Mouse (Mus musculus) heart, embryonic 16.5 days (tissue): ENCODE measurements at regions not wholly inside any gene's neighbourhood (a gene's known extent, or its start where the extent isn't known, plus 50 kb on each side); places are given as distances from the start of the nearest gene placed in this dataset.

Source experiments
- ATAC-seq: fragments of 200-750 bp; cut with Nextera tagmentation; replicated peaks from 2 replicates; pipeline ENCODE4 v1.8.0; 2017; ENCODE audit warnings: moderate number of reproducible peaks; ENCODE audit not compliant: insufficient read depth, low FRiP score; ENCODE audit errors: extremely low read depth
- H3K27ac ChIP-seq: fragments of 300-500 bp; sonication (generic); 2 replicates; pipeline ENCODE4 v1.5.1; 2014; ENCODE audit warnings: mild to moderate bottlenecking, low read length, control low read depth, moderate library complexity
- H3K27me3 ChIP-seq: fragments of 300-500 bp; sonication (generic); 2 replicates; pipeline ENCODE4 v1.6.1; 2014; ENCODE audit warnings: low read length, mixed read lengths; ENCODE audit not compliant: control insufficient read depth, insufficient read depth
- H3K36me3 ChIP-seq: fragments of 300-500 bp; sonication (generic); 2 replicates; pipeline ENCODE4 v1.6.1; 2014; ENCODE audit not compliant: control insufficient read depth, insufficient read depth
- H3K4me1 ChIP-seq: fragments of 300-500 bp; sonication (generic); 2 replicates; pipeline ENCODE4 v1.6.1; 2014; ENCODE audit warnings: low read length, mixed read lengths; ENCODE audit not compliant: control insufficient read depth, insufficient read depth
- H3K4me2 ChIP-seq: fragments of 300-500 bp; sonication (generic); 2 replicates; pipeline ENCODE4 v1.6.1; 2014; ENCODE audit warnings: low read depth, mild to moderate bottlenecking, control low read depth, low read length
- H3K4me3 ChIP-seq: fragments of 300-500 bp; sonication (generic); 2 replicates; pipeline ENCODE4 v1.5.1; 2014; ENCODE audit warnings: mild to moderate bottlenecking, control low read depth, low read length
- H3K9ac ChIP-seq: fragments of 300-500 bp; sonication (generic); 2 replicates; pipeline ENCODE4 v1.6.1; 2014; ENCODE audit warnings: low read length, control low read depth
- H3K9me3 ChIP-seq: fragments of 300-500 bp; sonication (generic); replicated peaks from 2 replicates; pipeline ENCODE4 v1.6.1; 2016; ENCODE audit warnings: low read length; ENCODE audit not compliant: control insufficient read depth
- WGBS: fragments of 180-500 bp; shearing (Covaris S2); extraction: QIAGEN DNeasy Blood & Tissue Kit; methylation state at CpG from one replicate; pipeline ENCODE4 v1.1.7; 2014; 5-methylcytosine and 5-hydroxymethylcytosine counted together

- no peaks in the 10 kb centered on the region for H3K27me3 ChIP-seq
- ATAC-seq: no peak
- no peak overlapping the region for H3K4me2 ChIP-seq
- H3K4me3 ChIP-seq: no peak overlapping the region
- no peak overlapping the region for H3K27ac ChIP-seq
- H3K4me1 ChIP-seq: peaks cover 9% of the 10 kb centered on the region
- H3K36me3 ChIP-seq: no peaks in the 10 kb centered on the region
- no peaks in the 10 kb centered on the region for H3K9me3 ChIP-seq
- H3K9ac ChIP-seq: no peak overlapping the region
- 66% methylated on average over 6 of the region's 6 CpGs for WGBS
Observed at GRCm38 (mm10) chr15:62087755-62088154, 1164.9 kb upstream of the A1bg start.

DNA sequence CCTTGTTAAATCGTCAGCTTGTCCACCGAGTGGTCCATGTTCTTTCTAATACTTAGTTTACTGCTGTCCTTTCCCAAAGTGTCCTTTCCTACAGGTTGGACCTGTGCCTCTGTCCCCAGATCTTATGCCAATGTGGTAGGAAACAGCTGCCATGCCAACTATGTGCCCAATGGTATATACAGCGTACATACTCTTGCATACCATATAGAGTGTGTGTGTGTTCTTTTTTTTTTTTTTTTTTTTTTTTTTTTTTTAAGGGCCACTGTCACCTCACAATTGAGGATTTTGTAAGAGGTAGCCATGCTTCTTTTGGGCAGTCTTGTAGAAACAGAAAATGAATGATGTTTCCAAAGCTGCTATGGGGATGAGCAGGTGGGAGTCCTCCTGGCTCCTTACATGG, 1163.2 kb upstream of the A1bg start:
- ATAC-seq: no peak
- Histone ChIP-seq H3K4me1 (no peaks in the 10 kb centered on the region), H3K36me3 (no peaks in the 10 kb centered on the region), H3K4me2 (no peak overlapping the region), H3K9me3 (no peaks in the 10 kb centered on the region), H3K9ac (no peak overlapping the region), H3K27me3 (no peaks in the 10 kb centered on the region), H3K27ac (no peak overlapping the region), H3K4me3 (no peak overlapping the region)
- 92% methylated on average over 3 of the region's 3 CpGs for WGBS

DNA sequence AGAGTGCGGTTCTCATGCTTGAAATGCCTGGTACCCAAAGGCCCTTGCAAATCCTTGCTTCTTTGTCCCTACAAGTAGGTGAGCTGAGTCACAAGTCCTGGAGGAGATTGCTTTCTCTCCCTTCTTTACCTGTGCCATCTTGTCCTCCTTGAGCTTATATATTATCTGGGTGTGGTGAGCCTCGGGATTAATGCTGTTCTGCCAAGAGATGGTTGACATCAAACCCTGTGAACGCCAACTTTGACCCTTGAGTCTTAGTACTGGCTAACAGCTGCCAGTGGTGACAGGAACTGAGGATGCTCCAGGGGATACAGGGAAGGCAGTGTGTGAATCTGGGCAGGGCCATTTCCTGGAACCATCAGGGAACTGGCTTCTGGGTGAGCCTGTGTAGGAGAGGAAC, 1160.5 kb upstream of the A1bg start:
- H3K9ac ChIP-seq: no peak overlapping the region
- no peak for ATAC-seq
- H3K27ac ChIP-seq: no peak overlapping the region
- H3K27me3 ChIP-seq: no peaks in the 10 kb centered on the region
- no peak overlapping the region for H3K4me2 ChIP-seq
- no peaks in the 10 kb centered on the region for H3K9me3 ChIP-seq
- WGBS: 76% methylated on average over 3 of the region's 3 CpGs
- H3K4me1 ChIP-seq: peaks cover 7% of the 10 kb centered on the region
- no peak overlapping the region for H3K4me3 ChIP-seq
- H3K36me3 ChIP-seq: no peaks in the 10 kb centered on the region

GRCm38 (mm10) chr15:62082539-62082938, 1159.7 kb upstream of the A1bg start:
- Histone ChIP-seq H3K36me3 (no peaks in the 10 kb centered on the region), H3K4me1 (peaks cover 7% of the 10 kb centered on the region), H3K4me3 (no peak overlapping the region), H3K27me3 (no peaks in the 10 kb centered on the region), H3K9ac (no peak overlapping the region), H3K4me2 (no peak overlapping the region), H3K27ac (no peak overlapping the region), H3K9me3 (no peaks in the 10 kb centered on the region)
- 89% methylated on average over 2 of the region's 2 CpGs for WGBS
- ATAC-seq: no peak

GRCm38 (mm10) chr15:62079155-62080109, 1156.6 kb upstream of the A1bg start:
- H3K36me3 ChIP-seq: no peaks in the 10 kb centered on the region
- peak; percentile 67; the same call in 1 of the 2 replicates for ATAC-seq
- 60% methylated on average over 9 of the region's 9 CpGs for WGBS

DNA sequence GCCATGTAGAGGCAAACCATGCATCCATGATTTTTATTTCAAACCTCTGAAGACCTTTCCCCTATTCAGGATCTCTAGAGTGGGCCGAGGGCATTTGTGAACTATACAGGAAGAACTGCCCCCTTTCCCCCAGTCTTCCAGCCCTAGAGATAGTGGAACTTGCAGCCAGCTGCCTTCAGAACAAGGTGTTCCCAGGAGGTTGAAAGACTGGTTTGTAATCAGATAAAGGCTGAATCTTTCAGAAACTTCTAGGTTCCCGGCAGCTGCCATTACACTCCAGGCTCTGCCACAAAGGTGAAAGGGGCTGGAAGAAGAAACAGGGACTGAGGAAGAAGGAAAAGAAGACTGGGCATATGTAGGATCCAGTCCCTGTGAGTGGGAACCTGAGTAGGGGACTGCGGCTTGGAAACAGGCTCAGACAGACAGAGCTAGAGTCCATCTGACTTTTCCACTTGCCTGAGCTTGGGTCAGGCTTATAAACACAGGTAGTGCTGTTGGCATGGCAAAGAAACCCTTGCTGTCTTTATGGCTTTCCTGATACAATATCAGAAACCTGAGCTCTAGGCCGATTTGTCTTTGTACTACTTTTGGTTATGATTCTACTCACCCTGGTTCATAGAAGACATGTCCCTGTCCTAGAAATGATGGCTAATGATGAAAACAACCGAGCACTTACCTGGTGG, 1153.9 kb upstream of the A1bg start:
- Histone ChIP-seq H3K4me3 (no peak overlapping the region), H3K9ac (no peak overlapping the region), H3K27me3 (no peaks in the 10 kb centered on the region), H3K9me3 (no peaks in the 10 kb centered on the region), H3K4me2 (no peak overlapping the region), H3K4me1 (peaks cover 7% of the 10 kb centered on the region), H3K36me3 (no peaks in the 10 kb centered on the region), H3K27ac (no peak overlapping the region)
- no peak for ATAC-seq
- 74% methylated on average over 5 of the region's 5 CpGs for WGBS

More at GRCm38 (mm10) chr15:62079155-62080109, 1156.6 kb upstream of the A1bg start:
- Histone ChIP-seq H3K9ac (no peak overlapping the region), H3K4me2 (no peak overlapping the region), H3K27me3 (no peaks in the 10 kb centered on the region), H3K4me3 (no peak overlapping the region), H3K27ac (peak overlapping the region; percentile 51), H3K9me3 (no peaks in the 10 kb centered on the region), H3K4me1 (peaks cover 7% of the 10 kb centered on the region)

DNA sequence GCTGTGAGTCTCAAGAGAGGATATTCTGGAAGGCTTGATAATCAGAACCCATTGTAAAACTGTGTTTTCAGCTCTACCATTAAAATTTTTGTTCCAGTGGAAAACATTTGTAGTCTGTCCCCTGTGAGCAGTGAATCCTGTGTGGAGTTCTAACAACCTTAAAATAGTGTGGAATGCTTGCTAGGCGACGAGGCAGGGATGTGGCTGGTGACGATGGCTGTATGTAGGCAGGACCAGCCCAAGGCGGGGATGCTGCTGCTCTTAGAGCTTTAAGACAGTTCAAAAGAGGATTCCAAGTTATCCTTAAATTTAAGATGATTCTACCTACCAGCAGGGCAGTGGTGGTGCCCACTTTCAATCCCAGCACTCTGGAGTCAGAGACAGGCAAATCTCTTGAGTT, 1151.9 kb upstream of the A1bg start:
- H3K27ac ChIP-seq: no peak overlapping the region
- H3K9me3 ChIP-seq: no peaks in the 10 kb centered on the region
- H3K4me1 ChIP-seq: peaks cover 7% of the 10 kb centered on the region
- no peaks in the 10 kb centered on the region for H3K36me3 ChIP-seq
- no peak overlapping the region for H3K9ac ChIP-seq
- H3K4me3 ChIP-seq: no peak overlapping the region
- no peaks in the 10 kb centered on the region for H3K27me3 ChIP-seq
- 52% methylated on average over 4 of the region's 4 CpGs for WGBS
- H3K4me2 ChIP-seq: no peak overlapping the region
- ATAC-seq: no peak

- Histone ChIP-seq H3K4me2 (no peak overlapping the region), H3K27me3 (no peaks in the 10 kb centered on the region), H3K9ac (no peak overlapping the region), H3K4me1 (no peaks in the 10 kb centered on the region), H3K9me3 (no peaks in the 10 kb centered on the region), H3K27ac (no peak overlapping the region), H3K4me3 (no peak overlapping the region), H3K36me3 (no peaks in the 10 kb centered on the region)
- ATAC-seq: no peak
- WGBS: 86% methylated on average over 5 of the region's 5 CpGs
Observed at GRCm38 (mm10) chr15:62073595-62073994, 1150.8 kb upstream of the A1bg start.

- WGBS: 79% methylated on average over 2 of the region's 2 CpGs
- no peak for ATAC-seq
Observed at GRCm38 (mm10) chr15:62071311-62071710, 1148.5 kb upstream of the A1bg start.

More at GRCm38 (mm10) chr15:62071311-62071710, 1148.5 kb upstream of the A1bg start:
- Histone ChIP-seq H3K4me3 (no peak overlapping the region), H3K4me2 (no peak overlapping the region), H3K4me1 (no peaks in the 10 kb centered on the region), H3K9ac (no peak overlapping the region), H3K27ac (no peak overlapping the region), H3K9me3 (no peaks in the 10 kb centered on the region), H3K27me3 (no peaks in the 10 kb centered on the region), H3K36me3 (no peaks in the 10 kb centered on the region)
